Mouse (Mus musculus) forebrain, postnatal 0 days (tissue): ENCODE results near the gene Madcam1. TPM values are rescaled to one million over a fixed set of nuclear protein-coding genes. Genes with fewer than 3 reads are reported as not detected.

Source experiments
- ATAC-seq: fragments of 200-750 bp; cut with Nextera tagmentation; 2 replicates; pipeline ENCODE4 v1.8.0; 2017; ENCODE audit warnings: mild to moderate bottlenecking, moderate library complexity
- DNase-seq: peaks from one replicate; pipeline ENCODE4 v3.0.0-alpha.2; 2015
- H3K27ac ChIP-seq: fragments of 300-500 bp; sonication (generic); 2 replicates; pipeline ENCODE4 v1.5.1; 2014; ENCODE audit warnings: low read depth, mild to moderate bottlenecking, antibody characterized with exemption, low read length, moderate library complexity, mixed read lengths
- H3K27me3 ChIP-seq: fragments of 300-500 bp; sonication (generic); 2 replicates; pipeline ENCODE4 v1.6.1; 2014; ENCODE audit warnings: mild to moderate bottlenecking, low read length, mixed read lengths; ENCODE audit not compliant: insufficient read depth
- H3K36me3 ChIP-seq: fragments of 300-500 bp; sonication (generic); 2 replicates; pipeline ENCODE4 v1.6.1; 2014; ENCODE audit warnings: mild to moderate bottlenecking, moderate library complexity; ENCODE audit not compliant: insufficient read depth
- H3K4me1 ChIP-seq: fragments of 300-500 bp; sonication (generic); 2 replicates; pipeline ENCODE4 v1.6.1; 2014; ENCODE audit warnings: antibody characterized with exemption; ENCODE audit not compliant: insufficient read depth
- H3K4me2 ChIP-seq: fragments of 300-500 bp; sonication (generic); 2 replicates; pipeline ENCODE4 v1.6.1; 2014; ENCODE audit warnings: low read depth, mild to moderate bottlenecking, moderate library complexity
- H3K4me3 ChIP-seq: fragments of 300-500 bp; sonication (generic); 2 replicates; pipeline ENCODE4 v1.5.1; 2014; ENCODE audit warnings: low read depth, low read length, mixed read lengths
- H3K9ac ChIP-seq: fragments of 300-500 bp; sonication (generic); 2 replicates; pipeline ENCODE4 v1.6.1; 2014; ENCODE audit warnings: mild to moderate bottlenecking
- H3K9me3 ChIP-seq: fragments of 300-500 bp; sonication (generic); 2 replicates; pipeline ENCODE4 v1.6.1; 2016; ENCODE audit warnings: low read length
- CTCF ChIP-seq: sonication (generic); IDR thresholded peaks from 2 replicates; pipeline ENCODE4 v1.5.1; 2016; ENCODE audit warnings: antibody characterized with exemption, control low read depth, low read depth
- WGBS: fragments of 180-500 bp; shearing (Covaris S2); extraction: QIAGEN DNeasy Blood & Tissue Kit; methylation state at CpG from one replicate; pipeline ENCODE4 v1.1.7; 2014; 5-methylcytosine and 5-hydroxymethylcytosine counted together
- polyA plus RNA-seq: library from polyadenylated mRNA; unstranded; fragments of >200 nt; fragmentation: Nextera tagmentation; extraction: Ambion mirVana; gene quantifications from 2 replicates; pipeline ENCODE4 v1.2.1, GENCODE M21; 2015
- total RNA-seq: library from RNA; depleted of rRNA; stranded (reverse); fragments of >200 nt; gene quantifications from 2 replicates; pipeline ENCODE4 v1.2.3, GENCODE M21; 2014

The Madcam1 gene
- total and polyA plus RNA-seq, 2 experiments from 2014 or later = 0.70 to 0.95 TPM

DNA sequence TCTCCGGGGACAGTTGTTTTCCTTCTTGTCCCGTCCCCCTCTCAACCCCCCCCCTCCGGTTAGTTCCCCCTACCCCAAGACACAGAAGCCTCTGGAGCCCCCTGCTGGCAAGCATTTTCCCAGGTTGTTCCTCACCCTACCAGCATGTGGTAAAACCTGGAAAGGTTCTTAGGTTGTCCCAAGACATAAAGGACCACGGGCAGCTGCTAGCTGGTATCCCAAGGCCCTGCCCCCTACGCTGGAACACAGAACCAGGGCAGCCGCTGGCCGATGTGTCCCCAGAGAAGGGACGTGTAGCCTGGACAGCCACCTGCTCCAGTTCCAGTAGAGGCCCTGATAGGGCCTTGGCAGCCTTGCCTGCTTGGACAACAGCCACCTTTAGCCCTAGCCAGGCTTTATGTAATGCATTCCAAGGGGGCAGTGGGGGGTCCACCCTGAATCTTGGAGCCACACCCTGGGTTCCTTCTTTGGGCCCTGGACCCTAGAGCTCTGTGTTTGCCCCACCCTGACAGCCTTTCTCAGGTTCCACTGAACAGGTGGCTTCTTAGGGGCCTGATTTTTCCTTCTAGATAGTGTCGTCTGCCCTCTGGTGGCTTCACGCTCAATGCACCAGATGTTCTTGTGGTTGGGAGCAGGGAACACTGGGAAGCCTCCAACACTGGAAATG, 18.7 kb downstream of the Madcam1 start:
- H3K4me3 ChIP-seq = peak overlapping the region; percentile 70
- H3K27ac ChIP-seq = peak overlapping the region; percentile 81
- WGBS = 6% methylated on average over 10 of the region's 10 CpGs
- peak overlapping the region; percentile 82 for H3K9ac ChIP-seq
- ATAC-seq (no peak), DNase-seq (peak; percentile 50)
- TF ChIP-seq CTCF = peak; percentile 63
- H3K4me2 ChIP-seq = peak overlapping the region; percentile 90
- H3K4me1 ChIP-seq = peaks cover 15% of the 10 kb centered on the region; the same call in 1 of the 2 replicates
- H3K9me3 ChIP-seq = no peaks in the 10 kb centered on the region
- no peaks in the 10 kb centered on the region for H3K27me3 ChIP-seq
- peaks cover 36% of the 10 kb centered on the region for H3K36me3 ChIP-seq

DNA sequence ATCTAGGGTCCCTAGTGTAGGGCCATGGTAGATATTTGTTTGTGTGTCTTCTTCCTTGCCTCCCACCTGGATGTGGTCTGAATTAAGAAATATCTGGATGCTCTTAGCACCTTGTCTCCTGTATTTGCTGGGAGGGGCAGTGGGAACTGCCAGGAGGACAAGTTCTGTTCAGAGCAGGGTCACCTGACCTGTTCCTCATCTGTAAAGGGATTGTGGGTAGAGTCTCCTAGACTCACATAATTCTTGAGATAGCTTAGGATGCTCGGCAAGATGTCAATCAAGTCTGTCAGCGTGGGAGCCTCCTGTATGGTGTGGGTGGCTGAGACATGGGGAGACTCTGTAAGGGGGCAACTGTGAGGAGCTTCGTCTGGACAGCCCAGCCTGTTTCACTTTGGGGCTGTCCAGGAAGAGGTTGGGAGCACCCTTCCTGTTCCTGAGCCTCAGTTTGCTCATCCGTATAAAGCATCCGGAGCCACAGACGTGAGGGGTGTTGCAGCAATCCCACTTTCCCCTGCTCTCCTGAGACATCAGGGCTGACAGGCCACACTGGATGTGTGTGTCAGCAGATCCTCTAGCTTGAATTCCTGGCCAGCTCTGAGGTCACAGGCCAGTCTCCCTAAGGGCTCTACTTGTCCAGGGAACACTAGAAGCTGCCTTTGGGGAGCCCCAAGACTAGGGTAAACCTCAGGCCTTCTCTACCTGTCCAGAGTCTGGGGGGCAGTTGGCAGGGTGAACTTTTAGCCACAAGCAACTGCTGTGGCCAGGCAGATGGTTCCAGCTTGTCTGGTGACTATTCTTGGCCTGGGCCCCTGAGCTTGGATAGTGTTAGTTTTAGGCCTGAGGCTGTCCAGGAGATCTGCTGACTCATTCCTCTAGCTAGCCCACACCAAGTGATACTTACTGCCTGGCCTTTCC, 19.6 kb downstream of the Madcam1 start:
- H3K9ac ChIP-seq = peak overlapping the region; percentile 82; the same call in 1 of the 2 replicates
- 92% methylated on average over 6 of the region's 6 CpGs for WGBS
- H3K27ac ChIP-seq = no peak overlapping the region

DNA sequence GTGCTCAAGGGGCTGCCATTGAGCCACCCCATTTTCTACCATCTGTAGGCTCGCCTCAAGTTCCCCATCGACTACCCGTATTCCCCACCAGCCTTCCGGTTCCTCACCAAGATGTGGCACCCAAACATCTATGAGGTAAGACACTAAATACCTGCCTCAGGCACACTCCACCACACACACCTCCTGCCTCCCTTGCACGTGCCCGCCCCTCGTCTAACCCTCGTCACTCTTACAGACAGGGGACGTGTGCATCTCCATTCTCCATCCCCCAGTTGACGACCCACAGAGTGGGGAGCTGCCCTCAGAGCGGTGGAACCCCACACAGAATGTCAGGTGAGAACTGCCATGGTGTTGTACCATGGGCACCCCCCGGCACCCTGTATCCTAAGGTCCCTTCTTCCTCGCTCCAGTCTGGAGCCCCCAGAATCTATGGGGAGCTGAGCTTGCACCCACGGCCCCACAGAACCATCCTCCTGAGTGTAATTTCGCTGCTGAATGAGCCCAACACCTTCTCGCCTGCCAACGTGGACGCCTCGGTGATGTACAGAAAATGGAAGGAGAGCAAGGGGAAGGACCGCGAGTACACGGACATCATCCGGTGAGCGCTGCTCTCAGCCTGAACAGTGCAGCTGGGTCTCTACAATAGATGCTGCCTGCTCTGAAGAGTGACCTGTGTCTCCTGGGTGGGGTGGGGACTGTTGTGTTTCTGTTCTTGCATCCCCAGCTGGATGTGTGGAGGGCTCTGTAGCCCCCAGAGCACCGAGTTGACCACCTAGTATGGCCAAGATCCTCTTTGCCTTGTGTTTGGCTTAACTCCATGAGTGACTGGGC, 20.6 kb downstream of the Madcam1 start:
- Histone ChIP-seq H3K4me3 (no peak overlapping the region), H3K4me2 (no peak overlapping the region), H3K36me3 (peaks cover 53% of the 10 kb centered on the region), H3K4me1 (peaks cover 15% of the 10 kb centered on the region; the same call in 1 of the 2 replicates), H3K27ac (no peak overlapping the region), H3K9ac (no peak overlapping the region), H3K9me3 (no peaks in the 10 kb centered on the region), H3K27me3 (no peaks in the 10 kb centered on the region)
- DNase-seq = no peak
- WGBS = 94% methylated on average over 25 of the region's 25 CpGs
- ATAC-seq = no peak
- TF ChIP-seq CTCF = no peak

More for the DNA sequence above, 19.6 kb downstream of the Madcam1 start:
- Histone ChIP-seq H3K9me3 (no peaks in the 10 kb centered on the region), H3K27me3 (no peaks in the 10 kb centered on the region), H3K36me3 (peaks cover 45% of the 10 kb centered on the region), H3K4me3 (peak overlapping the region; percentile 70), H3K4me2 (peak overlapping the region; percentile 90), H3K4me1 (peaks cover 15% of the 10 kb centered on the region; the same call in 1 of the 2 replicates)
- TF ChIP-seq CTCF = no peak
- ATAC-seq (no peak), DNase-seq (no peak)

DNA sequence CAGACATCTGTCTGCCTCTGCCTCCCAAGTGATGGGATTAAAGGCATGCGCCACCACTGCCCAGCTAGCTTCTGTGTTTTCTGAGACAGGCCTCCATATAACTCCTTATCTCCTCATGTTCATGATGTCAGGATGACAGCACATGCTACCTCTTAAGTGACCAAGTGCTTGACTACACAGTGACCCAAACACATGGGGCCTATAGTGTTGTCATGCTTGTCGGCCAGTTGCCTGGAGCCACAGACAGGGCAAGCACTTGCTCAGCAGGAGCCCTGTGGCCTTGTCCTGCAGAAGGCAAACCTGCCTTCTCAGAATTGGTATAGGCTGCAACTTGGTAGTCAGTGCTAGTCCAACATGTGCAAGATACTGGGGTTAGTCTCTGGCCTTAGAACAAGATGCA, 21.9 kb downstream of the Madcam1 start:
- H3K27ac ChIP-seq = no peak overlapping the region
- H3K36me3 ChIP-seq = peaks cover 54% of the 10 kb centered on the region

DNA sequence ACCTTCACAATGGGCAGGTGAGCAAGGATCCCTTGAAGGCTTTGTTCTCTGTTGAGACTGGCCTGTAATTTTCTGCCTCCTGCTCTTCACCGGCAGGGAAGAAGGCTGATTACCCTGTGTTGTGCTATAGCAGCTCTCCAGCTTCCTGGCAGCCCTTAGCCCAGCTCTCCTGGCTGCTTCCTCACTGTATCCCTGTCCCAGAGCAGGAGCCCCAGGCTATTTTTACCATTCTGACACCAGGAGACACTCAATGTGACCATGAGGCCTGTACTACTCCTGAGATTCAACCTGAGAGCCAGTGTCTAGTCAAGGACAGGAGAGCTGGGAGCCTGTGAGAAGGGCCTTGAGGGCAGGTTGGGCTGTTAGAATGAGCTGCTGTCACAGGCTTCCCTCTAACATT, 22.3 kb downstream of the Madcam1 start:
- H3K36me3 ChIP-seq = peaks cover 54% of the 10 kb centered on the region
- no peaks in the 10 kb centered on the region for H3K27me3 ChIP-seq
- no peak overlapping the region for H3K4me2 ChIP-seq
- no peak overlapping the region for H3K4me3 ChIP-seq
- no peak overlapping the region for H3K27ac ChIP-seq
- ATAC-seq (no peak), DNase-seq (no peak)
- H3K9me3 ChIP-seq = no peaks in the 10 kb centered on the region
- H3K4me1 ChIP-seq = 0 out of 2 replicates have a peak, but pooled peaks cover 11% of the 10 kb centered on the region
- no peak for TF ChIP-seq CTCF
- WGBS = 96% methylated on average over 1 of the region's 1 CpGs
- H3K9ac ChIP-seq = no peak overlapping the region

More for the DNA sequence above, 21.9 kb downstream of the Madcam1 start:
- no peak for TF ChIP-seq CTCF
- H3K4me3 ChIP-seq = no peak overlapping the region
- H3K27me3 ChIP-seq = no peaks in the 10 kb centered on the region
- WGBS = 83% methylated on average over 2 of the region's 2 CpGs
- peaks cover 11% of the 10 kb centered on the region; the same call in 1 of the 2 replicates for H3K4me1 ChIP-seq
- no peak overlapping the region for H3K4me2 ChIP-seq
- DNase-seq (no peak), ATAC-seq (no peak)
- no peaks in the 10 kb centered on the region for H3K9me3 ChIP-seq
- no peak overlapping the region for H3K9ac ChIP-seq

DNA sequence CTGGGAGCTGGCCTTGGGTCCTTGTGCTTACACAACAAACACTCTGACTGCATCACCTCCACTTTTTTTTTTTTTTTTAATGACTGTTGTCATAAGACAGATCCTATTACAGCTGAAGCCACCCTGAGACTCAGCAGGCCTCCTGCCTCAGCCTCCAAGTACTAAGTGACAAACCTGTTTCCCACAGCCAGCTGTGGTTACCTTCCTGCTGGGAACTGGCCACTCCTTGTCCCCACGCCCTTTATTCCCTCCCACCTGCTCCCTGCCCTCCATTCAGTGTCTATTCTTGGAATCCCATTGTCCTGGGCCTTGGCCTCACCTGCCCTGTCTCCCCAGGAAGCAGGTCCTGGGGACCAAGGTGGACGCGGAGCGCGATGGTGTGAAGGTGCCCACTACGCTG, 23.2 kb downstream of the Madcam1 start:
- no peak overlapping the region for H3K4me3 ChIP-seq
- H3K27me3 ChIP-seq = no peaks in the 10 kb centered on the region
- no peak overlapping the region for H3K4me2 ChIP-seq
- H3K9me3 ChIP-seq = no peaks in the 10 kb centered on the region
- no peak overlapping the region for H3K9ac ChIP-seq
- DNase-seq = no peak
- H3K4me1 ChIP-seq = 0 out of 2 replicates have a peak, but pooled peaks cover 11% of the 10 kb centered on the region
- no peak overlapping the region for H3K27ac ChIP-seq
- H3K36me3 ChIP-seq = peaks cover 54% of the 10 kb centered on the region
- no peak for TF ChIP-seq CTCF
- ATAC-seq = no peak
- WGBS = 96% methylated on average over 6 of the region's 6 CpGs
